Mouse (Mus musculus): ENCODE measurements around the gene Cox19.

DNA sequence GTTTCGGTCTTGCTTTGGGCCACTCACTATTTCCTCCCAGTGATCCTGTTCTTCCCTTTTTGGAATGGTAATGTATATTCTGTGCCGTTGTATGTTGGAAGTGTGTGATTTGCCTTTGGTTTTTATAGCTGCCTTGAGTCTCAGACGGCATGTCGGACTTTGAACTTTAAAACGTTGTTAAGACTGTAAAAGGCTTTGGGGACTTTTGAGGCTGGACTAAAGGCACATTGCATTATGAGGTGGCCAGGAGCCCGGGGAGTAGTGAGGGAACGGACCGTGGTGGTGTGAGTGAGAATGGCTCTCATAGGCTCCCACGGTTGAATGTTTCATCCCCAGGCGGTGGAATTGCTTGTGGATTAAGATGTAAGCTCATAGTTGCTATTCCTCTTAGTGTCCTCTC, 54.1 kb downstream of the Cox19 start:
- no peak for TF ChIP-seq CTCF (IDR thresholded peaks at IDR 0.05; ENCODE audit: extremely low read depth, insufficient read depth, low read length)
- TF ChIP-seq POLR2A (IDR thresholded peaks at IDR 0.05; ENCODE audit: extremely low read depth, insufficient read depth, low read length), result no peak
